Mouse (Mus musculus): ENCODE results near the gene Rfx8. TPM values are rescaled to one million over a fixed set of nuclear protein-coding genes. Genes with fewer than 3 reads are reported as not detected.

Rfx8 gene
- not detected for total RNA-seq (2023)

GRCm38 (mm10) chr1:39720632-39721350, at the start of gene Rfx8:
Rfx8 (minus strand) TSS chr1:39720997.

GRCm38 (mm10) chr1:39651241-39651548, 69.6 kb downstream of the Rfx8 start, which contains the start of gene Creg2:
Creg2 (minus strand) TSS chr1:39651474.

Other genes starting within 250 kb of the Rfx8 start
- gene Tbc1d8, start 242.2 kb downstream of the Rfx8 start, total RNA-seq (2023) = 100 to 1,000 TPM; 122 to 130 TPM
- gene Cnot11, start 186.0 kb downstream of the Rfx8 start, total RNA-seq (2023) = 10 to 100 TPM; 13.9 to 14.9 TPM
- gene Rnf149, start 143.6 kb downstream of the Rfx8 start, total RNA-seq (2023) = 10 to 100 TPM; 71.6 to 92.8 TPM
- gene Creg2, start 69.5 kb downstream of the Rfx8 start, total RNA-seq (2023) = not detected
- gene Gm3646, start 84.3 kb upstream of the Rfx8 start, total RNA-seq (2023) = not detected
- 100 to 1,000 TPM; 190 to 228 TPM for gene Map4k4, start 179.9 kb upstream of the Rfx8 start, total RNA-seq (2023)